In genomic region chr3:40297120-40297519, GRCm38 (mm10) we compare ENCODE assay signal across 30 mouse cellular contexts.
"Had no signal": no experiment of that assay in that cellular context is flagged by ENCODE, and none has a peak within 500 bp of the region (broad histone marks: within the 10 kb centered on the region; RNA-seq: fewer than 3 reads in every experiment).

No protein-coding gene starts in this region.

- H3K4me3 ChIP-seq: limb, embryonic 10.5 days; limb, embryonic 12.5 days; limb, embryonic 13.5 days; limb, embryonic 15.5 days; liver, embryonic 12.5 days; liver, embryonic 13.5 days; liver, embryonic 15.5 days; lung, embryonic 15.5 days; megakaryocyte, embryonic 14.5 days; midbrain, embryonic 10.5 days; midbrain, embryonic 12.5 days; midbrain, embryonic 13.5 days; midbrain, embryonic 15.5 days; myocyte; neural tube, embryonic 12.5 days had no signal

- H3K9me3 ChIP-seq: limb, embryonic 10.5 days; limb, embryonic 12.5 days; limb, embryonic 13.5 days; limb, embryonic 15.5 days; liver, embryonic 12.5 days; liver, embryonic 15.5 days; lung, embryonic 15.5 days; midbrain, embryonic 10.5 days; midbrain, embryonic 12.5 days; midbrain, embryonic 13.5 days; midbrain, embryonic 15.5 days; neural tube, embryonic 12.5 days had no signal

- H3K27me3 ChIP-seq: limb, embryonic 12.5 days; limb, embryonic 13.5 days; limb, embryonic 15.5 days; liver, embryonic 12.5 days; liver, embryonic 13.5 days; liver, embryonic 15.5 days; lung, embryonic 15.5 days; megakaryocyte, embryonic 14.5 days; midbrain, embryonic 12.5 days; midbrain, embryonic 13.5 days; midbrain, embryonic 15.5 days; neural tube, embryonic 12.5 days had no signal

- DNase-seq: left cerebral cortex, postnatal 4 days; liver; liver, embryonic 13.5 days; liver, postnatal 0 days; lung, adult 18-20 months; lung, adult 2 months; lung, embryonic 14.5 days; lung, postnatal 10 days; lung, postnatal 14 days; lung, postnatal 36 days; lung, postnatal 4 days; midbrain, embryonic 14.5 days had no signal

- H3K36me3 ChIP-seq: limb, embryonic 10.5 days; limb, embryonic 12.5 days; limb, embryonic 13.5 days; limb, embryonic 15.5 days; liver, embryonic 12.5 days; liver, embryonic 13.5 days; liver, embryonic 15.5 days; lung, embryonic 15.5 days; midbrain, embryonic 10.5 days; midbrain, embryonic 12.5 days; midbrain, embryonic 13.5 days; midbrain, embryonic 15.5 days; neural tube, embryonic 12.5 days had no signal

- H3K4me1 ChIP-seq: limb, embryonic 10.5 days; limb, embryonic 12.5 days; limb, embryonic 13.5 days; limb, embryonic 15.5 days; liver, embryonic 12.5 days; liver, embryonic 13.5 days; liver, embryonic 15.5 days; lung, embryonic 15.5 days; megakaryocyte, embryonic 14.5 days; midbrain, embryonic 10.5 days; midbrain, embryonic 12.5 days; midbrain, embryonic 13.5 days; midbrain, embryonic 15.5 days; neural tube, embryonic 12.5 days had no signal

- H3K9ac ChIP-seq: limb, embryonic 12.5 days; limb, embryonic 13.5 days; limb, embryonic 15.5 days; liver, embryonic 12.5 days; liver, embryonic 13.5 days; liver, embryonic 14.5 days; liver, embryonic 15.5 days; liver, postnatal 0 days; lung, embryonic 14.5 days; lung, embryonic 15.5 days; midbrain, embryonic 12.5 days; midbrain, embryonic 13.5 days; midbrain, embryonic 15.5 days; neural tube, embryonic 12.5 days had no signal

- H3K27ac ChIP-seq: limb, embryonic 10.5 days; limb, embryonic 12.5 days; limb, embryonic 13.5 days; limb, embryonic 15.5 days; liver, embryonic 12.5 days; liver, embryonic 13.5 days; liver, embryonic 14.5 days; liver, embryonic 15.5 days; lung, embryonic 15.5 days; macrophage; midbrain, embryonic 10.5 days; midbrain, embryonic 12.5 days; midbrain, embryonic 13.5 days; midbrain, embryonic 15.5 days; neural tube, embryonic 12.5 days had no signal

- H3K4me2 ChIP-seq: limb, embryonic 12.5 days; limb, embryonic 13.5 days; limb, embryonic 15.5 days; liver, embryonic 11.5 days; liver, embryonic 12.5 days; liver, embryonic 13.5 days; liver, embryonic 15.5 days; lung, embryonic 14.5 days; lung, embryonic 15.5 days; midbrain, embryonic 11.5 days; midbrain, embryonic 12.5 days; midbrain, embryonic 13.5 days; midbrain, embryonic 15.5 days; neural tube, embryonic 12.5 days had no signal
